Mouse (Mus musculus): ENCODE measurements at regions not wholly inside any gene's neighbourhood (a gene's known extent, or its start where the extent isn't known, plus 50 kb on each side); places are given as distances from the start of the nearest gene placed in this dataset.

DNA sequence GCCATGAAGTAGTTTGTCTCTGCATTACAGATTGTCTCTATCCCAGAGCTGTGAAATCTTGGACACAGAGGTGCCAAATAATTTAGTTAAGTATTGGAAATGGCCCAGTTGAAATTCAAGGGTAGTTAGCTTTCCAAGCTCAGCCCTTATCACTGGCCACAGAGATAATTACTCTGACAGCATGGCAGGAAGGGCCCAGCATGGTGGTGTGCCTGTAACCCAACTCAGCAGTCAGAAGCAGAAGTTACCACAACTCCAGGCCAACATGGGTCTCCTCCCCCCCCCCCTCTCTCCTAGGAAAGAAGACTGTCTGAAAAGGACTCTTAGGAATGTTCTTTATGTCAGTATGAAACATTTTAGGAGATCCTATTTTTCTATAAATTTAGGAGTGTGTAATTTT lies 101.4 kb upstream of the Bach2 start:
- no peaks in the 10 kb centered on the region for H3K4me1 ChIP-seq (ENCODE audit: control insufficient read depth, insufficient read depth, low read length)
- TF ChIP-seq CTCF (conservative IDR thresholded peaks at IDR 0.05; ENCODE audit: insufficient read depth, insufficient read length, low read depth, low read length) (no peak), POLR2A (IDR thresholded peaks at IDR 0.05; ENCODE audit: low read depth, low read length) (no peak)
- no peak overlapping the region for H3K4me3 ChIP-seq (ENCODE audit: insufficient read depth, low read depth, low read length)
- DNase-seq: no peak
- no peaks in the 10 kb centered on the region for H3K36me3 ChIP-seq (ENCODE audit: control insufficient read depth, insufficient read depth, low read length)
- H3K27ac ChIP-seq (ENCODE audit: insufficient read depth, low read depth, low read length): no peak overlapping the region
- H3K27me3 ChIP-seq (replicated peaks; ENCODE audit: control insufficient read depth, insufficient read depth, low read length): no peaks in the 10 kb centered on the region

DNA sequence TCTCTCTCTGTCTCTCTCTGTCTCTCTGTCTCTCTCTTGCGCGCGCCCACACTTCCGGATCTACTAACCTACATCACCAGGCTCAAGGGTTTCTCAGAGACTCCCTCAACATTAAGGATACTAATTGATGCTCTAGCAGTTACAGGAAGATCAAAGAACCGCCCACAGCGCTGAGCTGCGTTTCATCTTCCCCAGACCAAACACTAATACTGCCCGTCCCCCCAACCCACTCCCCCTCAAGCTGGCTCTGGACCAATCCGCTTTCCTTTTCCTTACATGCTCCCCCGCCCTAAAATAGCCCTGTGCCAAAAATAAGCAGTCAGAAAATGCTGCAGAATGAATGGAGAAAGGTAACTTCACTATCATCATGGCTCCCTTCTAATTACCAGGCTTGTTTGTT lies 100.6 kb upstream of the Bach2 start:
- 41% methylated on average over 10 of the region's 10 CpGs for WGBS
- H3K27ac ChIP-seq (ENCODE audit: insufficient read depth, low read depth, low read length): no peak overlapping the region
- no peaks in the 10 kb centered on the region for H3K4me1 ChIP-seq (ENCODE audit: control insufficient read depth, insufficient read depth, low read length)
- no peak for TF ChIP-seq CTCF (conservative IDR thresholded peaks at IDR 0.05; ENCODE audit: insufficient read depth, insufficient read length, low read depth, low read length)
- TF ChIP-seq POLR2A (IDR thresholded peaks at IDR 0.05; ENCODE audit: low read depth, low read length): no peak
- DNase-seq: no peak
- H3K36me3 ChIP-seq (ENCODE audit: control insufficient read depth, insufficient read depth, low read length): no peaks in the 10 kb centered on the region
- no peak overlapping the region for H3K4me3 ChIP-seq (ENCODE audit: insufficient read depth, low read depth, low read length)
- no peaks in the 10 kb centered on the region for H3K27me3 ChIP-seq (replicated peaks; ENCODE audit: control insufficient read depth, insufficient read depth, low read length)

DNA sequence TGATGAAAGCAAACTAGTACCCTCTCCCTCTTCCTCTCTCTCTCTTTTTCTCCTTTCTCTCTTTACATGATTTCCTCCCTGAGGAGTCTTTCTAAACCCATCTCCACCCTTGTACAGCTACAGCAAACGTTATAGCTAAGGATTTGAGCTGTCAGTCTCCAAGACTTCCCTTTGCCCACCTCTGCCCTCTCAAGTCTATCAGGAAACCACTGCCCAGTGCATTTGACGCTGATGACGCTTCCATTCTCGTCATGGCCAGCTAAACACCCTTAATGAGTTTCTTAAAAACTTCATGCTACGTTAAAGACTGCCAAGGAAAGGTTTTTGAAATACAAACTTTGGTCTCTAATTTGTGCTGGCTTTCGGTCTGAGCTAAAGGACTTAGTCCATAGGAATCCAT lies 99.0 kb upstream of the Bach2 start:
- H3K4me1 ChIP-seq (ENCODE audit: control insufficient read depth, insufficient read depth, low read length): no peaks in the 10 kb centered on the region
- no peak overlapping the region for H3K4me3 ChIP-seq (ENCODE audit: insufficient read depth, low read depth, low read length)
- H3K27ac ChIP-seq (ENCODE audit: insufficient read depth, low read depth, low read length): no peak overlapping the region
- DNase-seq: no peak
- TF ChIP-seq CTCF (conservative IDR thresholded peaks at IDR 0.05; ENCODE audit: insufficient read depth, insufficient read length, low read depth, low read length) (no peak), POLR2A (IDR thresholded peaks at IDR 0.05; ENCODE audit: low read depth, low read length) (no peak)
- WGBS: 46% methylated on average over 6 of the region's 6 CpGs
- no peaks in the 10 kb centered on the region for H3K27me3 ChIP-seq (replicated peaks; ENCODE audit: control insufficient read depth, insufficient read depth, low read length)
- H3K36me3 ChIP-seq (ENCODE audit: control insufficient read depth, insufficient read depth, low read length): no peaks in the 10 kb centered on the region

DNA sequence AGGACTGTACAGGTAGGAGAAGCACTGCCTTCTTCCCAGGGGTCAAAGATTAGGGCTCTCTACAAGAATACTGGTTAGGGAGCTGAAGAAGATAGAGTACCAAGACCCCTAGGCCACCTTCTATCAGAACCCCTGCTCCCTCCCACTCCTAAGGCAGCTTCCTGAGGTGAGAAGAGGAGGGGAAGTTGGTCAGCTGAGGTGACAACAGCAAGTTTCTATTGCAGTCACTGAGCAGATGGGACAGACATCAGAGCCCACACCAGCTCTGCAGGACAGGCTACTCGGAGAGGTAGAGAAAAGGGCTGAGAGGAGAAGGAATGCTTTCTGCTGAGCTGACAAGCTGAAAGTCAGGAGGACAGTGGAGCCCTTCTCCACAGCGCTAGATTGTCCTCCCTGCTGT lies 98.5 kb upstream of the Bach2 start:
- TF ChIP-seq CTCF (conservative IDR thresholded peaks at IDR 0.05; ENCODE audit: insufficient read depth, insufficient read length, low read depth, low read length) (no peak), POLR2A (IDR thresholded peaks at IDR 0.05; ENCODE audit: low read depth, low read length) (no peak)
- Histone ChIP-seq H3K27me3 (replicated peaks; ENCODE audit: control insufficient read depth, insufficient read depth, low read length) (no peaks in the 10 kb centered on the region), H3K36me3 (ENCODE audit: control insufficient read depth, insufficient read depth, low read length) (no peaks in the 10 kb centered on the region), H3K27ac (ENCODE audit: insufficient read depth, low read depth, low read length) (no peak overlapping the region), H3K4me3 (ENCODE audit: insufficient read depth, low read depth, low read length) (no peak overlapping the region), H3K4me1 (ENCODE audit: control insufficient read depth, insufficient read depth, low read length) (no peaks in the 10 kb centered on the region)
- 77% methylated on average over 2 of the region's 2 CpGs for WGBS
- no peak for DNase-seq

DNA sequence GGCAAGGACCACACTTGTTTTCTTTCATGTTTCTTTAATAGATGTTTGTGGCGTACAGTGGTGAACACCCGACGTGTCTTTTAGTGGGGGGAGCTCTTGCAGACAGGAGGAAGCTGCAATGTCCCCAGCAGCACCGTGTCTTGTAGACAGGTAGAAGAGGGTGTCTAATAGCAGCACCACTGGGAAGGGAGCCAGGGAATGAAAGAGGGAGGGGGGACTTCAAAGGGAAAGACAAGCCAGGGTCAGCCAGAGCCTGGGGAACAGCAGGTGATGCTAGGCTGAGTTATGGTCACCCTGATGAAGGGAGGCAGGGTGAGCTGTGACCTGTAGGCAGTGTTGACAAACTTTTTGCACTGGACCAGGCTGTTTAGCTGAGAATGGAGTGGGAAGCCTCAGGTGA lies 96.4 kb upstream of the Bach2 start:
- DNase-seq: no peak
- 64% methylated on average over 4 of the region's 4 CpGs for WGBS
- no peaks in the 10 kb centered on the region for H3K27me3 ChIP-seq (replicated peaks; ENCODE audit: control insufficient read depth, insufficient read depth, low read length)
- H3K4me1 ChIP-seq (ENCODE audit: control insufficient read depth, insufficient read depth, low read length): no peaks in the 10 kb centered on the region
- no peak overlapping the region for H3K27ac ChIP-seq (ENCODE audit: insufficient read depth, low read depth, low read length)
- H3K4me3 ChIP-seq (ENCODE audit: insufficient read depth, low read depth, low read length): no peak overlapping the region
- no peaks in the 10 kb centered on the region for H3K36me3 ChIP-seq (ENCODE audit: control insufficient read depth, insufficient read depth, low read length)
- TF ChIP-seq CTCF (conservative IDR thresholded peaks at IDR 0.05; ENCODE audit: insufficient read depth, insufficient read length, low read depth, low read length) (no peak), POLR2A (IDR thresholded peaks at IDR 0.05; ENCODE audit: low read depth, low read length) (no peak)

DNA sequence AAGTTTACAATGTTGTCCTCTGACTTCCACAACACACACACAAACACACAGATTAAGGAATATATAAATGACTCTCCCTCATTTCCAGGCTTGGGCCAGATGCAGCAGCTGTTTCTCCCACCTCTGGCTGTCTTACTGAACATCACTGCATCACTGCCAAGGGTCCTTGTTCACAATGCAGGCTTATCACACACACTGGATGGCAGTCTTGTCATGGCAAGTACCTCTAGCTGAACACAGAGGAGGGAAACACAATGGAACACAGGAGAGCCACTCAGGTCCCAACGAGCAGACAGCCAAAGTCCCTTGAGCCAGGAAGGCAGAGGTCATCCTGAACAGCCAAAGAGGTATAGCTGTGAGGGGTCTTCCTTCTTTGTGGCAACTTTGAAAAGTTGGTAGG lies 91.5 kb upstream of the Bach2 start:
- no peak overlapping the region for H3K4me3 ChIP-seq (ENCODE audit: insufficient read depth, low read depth, low read length)
- no peaks in the 10 kb centered on the region for H3K36me3 ChIP-seq (ENCODE audit: control insufficient read depth, insufficient read depth, low read length)
- DNase-seq: no peak
- H3K4me1 ChIP-seq (ENCODE audit: control insufficient read depth, insufficient read depth, low read length): no peaks in the 10 kb centered on the region
- 23% methylated on average over 1 of the region's 1 CpGs for WGBS
- H3K27me3 ChIP-seq (replicated peaks; ENCODE audit: control insufficient read depth, insufficient read depth, low read length): no peaks in the 10 kb centered on the region
- TF ChIP-seq POLR2A (IDR thresholded peaks at IDR 0.05; ENCODE audit: low read depth, low read length) (no peak), CTCF (conservative IDR thresholded peaks at IDR 0.05; ENCODE audit: insufficient read depth, insufficient read length, low read depth, low read length) (0 out of 2 replicates have a peak, but pooled peaks have one; percentile 17)
- H3K27ac ChIP-seq (ENCODE audit: insufficient read depth, low read depth, low read length): no peak overlapping the region

DNA sequence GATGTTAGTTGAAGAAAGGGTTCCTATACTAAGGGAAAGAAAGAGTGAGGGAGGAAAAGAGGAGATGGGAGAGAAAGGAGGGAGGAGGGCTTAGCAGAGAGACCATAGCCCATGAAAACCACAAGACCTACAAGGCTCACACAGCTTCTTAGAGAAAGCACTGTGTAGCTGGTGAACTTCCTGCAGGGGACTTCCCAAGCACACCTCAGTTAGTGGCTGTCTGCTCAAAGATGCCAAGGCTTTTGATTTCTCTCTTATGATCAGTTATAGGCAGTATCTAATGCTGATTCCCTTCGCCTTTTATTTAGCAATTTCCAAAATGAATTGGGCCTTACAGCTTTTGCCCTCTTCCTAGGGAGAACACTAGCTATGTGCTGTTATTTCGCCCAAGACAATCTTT lies 90.0 kb upstream of the Bach2 start:
- TF ChIP-seq POLR2A (IDR thresholded peaks at IDR 0.05; ENCODE audit: low read depth, low read length) (no peak), CTCF (conservative IDR thresholded peaks at IDR 0.05; ENCODE audit: insufficient read depth, insufficient read length, low read depth, low read length) (no peak)
- H3K27me3 ChIP-seq (replicated peaks; ENCODE audit: control insufficient read depth, insufficient read depth, low read length): no peaks in the 10 kb centered on the region
- no peaks in the 10 kb centered on the region for H3K36me3 ChIP-seq (ENCODE audit: control insufficient read depth, insufficient read depth, low read length)
- no peaks in the 10 kb centered on the region for H3K4me1 ChIP-seq (ENCODE audit: control insufficient read depth, insufficient read depth, low read length)
- no peak for DNase-seq
- 92% methylated on average over 2 of the region's 2 CpGs for WGBS
- H3K4me3 ChIP-seq (ENCODE audit: insufficient read depth, low read depth, low read length): no peak overlapping the region
- no peak overlapping the region for H3K27ac ChIP-seq (ENCODE audit: insufficient read depth, low read depth, low read length)

DNA sequence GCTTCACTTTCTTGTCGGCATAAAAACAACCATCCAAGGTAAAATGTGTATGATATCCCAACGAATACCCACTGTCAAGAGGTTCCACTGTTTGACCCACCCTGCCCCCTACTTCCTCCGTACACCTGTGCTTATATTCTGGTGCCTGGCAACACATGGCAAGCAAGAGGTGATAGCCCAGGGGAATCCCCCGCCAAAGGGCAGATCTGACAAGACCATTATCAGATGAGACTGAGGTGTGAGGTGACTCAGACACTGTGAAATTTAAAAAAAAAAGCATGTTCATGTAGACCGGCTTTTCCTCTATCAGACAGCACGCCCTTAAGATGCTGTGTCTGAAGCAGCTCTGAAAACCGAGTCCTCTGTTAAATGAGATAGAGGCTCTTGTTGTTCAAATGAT lies 89.4 kb upstream of the Bach2 start:
- 85% methylated on average over 7 of the region's 7 CpGs for WGBS
- Histone ChIP-seq H3K4me3 (ENCODE audit: insufficient read depth, low read depth, low read length) (no peak overlapping the region), H3K27me3 (replicated peaks; ENCODE audit: control insufficient read depth, insufficient read depth, low read length) (no peaks in the 10 kb centered on the region), H3K27ac (ENCODE audit: insufficient read depth, low read depth, low read length) (no peak overlapping the region), H3K36me3 (ENCODE audit: control insufficient read depth, insufficient read depth, low read length) (no peaks in the 10 kb centered on the region), H3K4me1 (ENCODE audit: control insufficient read depth, insufficient read depth, low read length) (no peaks in the 10 kb centered on the region)
- TF ChIP-seq POLR2A (IDR thresholded peaks at IDR 0.05; ENCODE audit: low read depth, low read length) (no peak), CTCF (conservative IDR thresholded peaks at IDR 0.05; ENCODE audit: insufficient read depth, insufficient read length, low read depth, low read length) (no peak)
- DNase-seq: no peak

Measured in kidney, adult 2 months (tissue).